Mouse (Mus musculus) forebrain, postnatal 0 days (tissue): Measurements from ENCODE around the gene Prep. TPM values are rescaled to one million over a fixed set of nuclear protein-coding genes. Genes with fewer than 3 reads are reported as not detected.

Experiments
- ATAC-seq: fragments of 200-750 bp; cut with Nextera tagmentation; 2 replicates; pipeline ENCODE4 v1.8.0; 2017; ENCODE audit warnings: mild to moderate bottlenecking, moderate library complexity
- DNase-seq: peaks from one replicate; pipeline ENCODE4 v3.0.0-alpha.2; 2015
- H3K27ac ChIP-seq: fragments of 300-500 bp; sonication (generic); 2 replicates; pipeline ENCODE4 v1.5.1; 2014; ENCODE audit warnings: low read depth, mild to moderate bottlenecking, antibody characterized with exemption, low read length, moderate library complexity, mixed read lengths
- H3K27me3 ChIP-seq: fragments of 300-500 bp; sonication (generic); 2 replicates; pipeline ENCODE4 v1.6.1; 2014; ENCODE audit warnings: mild to moderate bottlenecking, low read length, mixed read lengths; ENCODE audit not compliant: insufficient read depth
- H3K36me3 ChIP-seq: fragments of 300-500 bp; sonication (generic); 2 replicates; pipeline ENCODE4 v1.6.1; 2014; ENCODE audit warnings: mild to moderate bottlenecking, moderate library complexity; ENCODE audit not compliant: insufficient read depth
- H3K4me1 ChIP-seq: fragments of 300-500 bp; sonication (generic); 2 replicates; pipeline ENCODE4 v1.6.1; 2014; ENCODE audit warnings: antibody characterized with exemption; ENCODE audit not compliant: insufficient read depth
- H3K4me2 ChIP-seq: fragments of 300-500 bp; sonication (generic); 2 replicates; pipeline ENCODE4 v1.6.1; 2014; ENCODE audit warnings: low read depth, mild to moderate bottlenecking, moderate library complexity
- H3K4me3 ChIP-seq: fragments of 300-500 bp; sonication (generic); 2 replicates; pipeline ENCODE4 v1.5.1; 2014; ENCODE audit warnings: low read depth, low read length, mixed read lengths
- H3K9ac ChIP-seq: fragments of 300-500 bp; sonication (generic); 2 replicates; pipeline ENCODE4 v1.6.1; 2014; ENCODE audit warnings: mild to moderate bottlenecking
- H3K9me3 ChIP-seq: fragments of 300-500 bp; sonication (generic); 2 replicates; pipeline ENCODE4 v1.6.1; 2016; ENCODE audit warnings: low read length
- CTCF ChIP-seq: sonication (generic); IDR thresholded peaks from 2 replicates; pipeline ENCODE4 v1.5.1; 2016; ENCODE audit warnings: antibody characterized with exemption, control low read depth, low read depth
- WGBS: fragments of 180-500 bp; shearing (Covaris S2); extraction: QIAGEN DNeasy Blood & Tissue Kit; methylation state at CpG from one replicate; pipeline ENCODE4 v1.1.7; 2014; 5-methylcytosine and 5-hydroxymethylcytosine counted together
- polyA plus RNA-seq: library from polyadenylated mRNA; unstranded; fragments of >200 nt; fragmentation: Nextera tagmentation; extraction: Ambion mirVana; gene quantifications from 2 replicates; pipeline ENCODE4 v1.2.1, GENCODE M21; 2015
- total RNA-seq: library from RNA; depleted of rRNA; stranded (reverse); fragments of >200 nt; gene quantifications from 2 replicates; pipeline ENCODE4 v1.2.3, GENCODE M21; 2014

Gene Prep
- total and polyA plus RNA-seq, 2 experiments from 2014 or later: 18.1 to 19.0 TPM

GRCm38 (mm10) chr10:45129105-45129504, 62.1 kb downstream of the Prep start:
- H3K27me3 ChIP-seq: no peaks in the 10 kb centered on the region
- H3K27ac ChIP-seq: no peak overlapping the region
- H3K9me3 ChIP-seq: no peaks in the 10 kb centered on the region
- no peak overlapping the region for H3K4me3 ChIP-seq
- peak; percentile 55 for ATAC-seq
- H3K36me3 ChIP-seq: peaks cover 14% of the 10 kb centered on the region
- TF ChIP-seq CTCF: no peak
- no peak overlapping the region for H3K9ac ChIP-seq
- peak; percentile 62 for DNase-seq
- H3K4me1 ChIP-seq: no peaks in the 10 kb centered on the region; the same call in 1 of the 2 replicates
- 41% methylated on average over 11 of the region's 11 CpGs for WGBS
- H3K4me2 ChIP-seq: peak overlapping the region; percentile 0

DNA sequence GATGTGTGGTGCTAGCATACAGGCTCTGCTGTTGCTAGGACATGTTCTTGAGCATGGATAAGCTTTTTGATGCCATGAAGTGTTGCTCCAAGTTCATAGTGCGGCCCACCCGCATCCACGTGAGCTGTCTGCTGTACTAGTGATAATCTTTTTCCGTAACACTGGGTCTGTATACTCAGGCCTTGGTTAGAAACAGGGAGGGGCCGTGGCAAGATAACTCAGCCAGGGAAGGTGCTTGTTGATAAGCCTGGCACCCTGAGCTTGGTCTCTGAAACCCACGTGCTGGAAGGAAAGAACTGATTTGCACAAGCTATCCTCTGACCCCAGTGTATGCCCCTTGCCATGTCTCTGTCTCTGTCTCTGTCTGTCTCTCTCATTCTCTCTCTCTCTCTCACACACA, 63.0 kb downstream of the Prep start:
- Histone ChIP-seq H3K27ac (no peak overlapping the region), H3K4me1 (no peaks in the 10 kb centered on the region; the same call in 1 of the 2 replicates), H3K4me3 (no peak overlapping the region), H3K9me3 (no peaks in the 10 kb centered on the region), H3K4me2 (no peak overlapping the region), H3K9ac (no peak overlapping the region), H3K36me3 (peaks cover 14% of the 10 kb centered on the region), H3K27me3 (no peaks in the 10 kb centered on the region)
- WGBS: 93% methylated on average over 6 of the region's 6 CpGs
- no peak for DNase-seq
- TF ChIP-seq CTCF: no peak
- ATAC-seq: no peak

DNA sequence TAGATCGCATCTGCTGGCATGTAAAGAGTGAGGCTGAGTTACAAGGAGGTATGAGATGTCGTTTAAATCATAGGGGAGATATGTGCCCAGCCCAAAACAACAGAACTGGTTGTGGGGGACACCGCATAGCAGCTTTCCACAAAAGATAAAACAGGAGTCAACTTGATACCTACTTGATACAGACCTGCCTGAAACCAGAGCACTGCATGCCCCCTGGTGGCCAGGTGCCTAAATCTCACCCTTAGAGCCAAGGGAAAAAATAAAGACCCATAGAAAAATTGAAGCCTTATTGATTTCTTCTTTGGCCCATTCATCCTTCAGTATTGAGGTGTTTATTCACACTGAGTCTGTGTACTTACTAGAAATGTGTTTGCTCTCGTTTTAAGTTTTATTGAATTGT, 65.4 kb downstream of the Prep start:
- Histone ChIP-seq H3K4me1 (peaks cover 2% of the 10 kb centered on the region; the same call in 1 of the 2 replicates), H3K27me3 (no peaks in the 10 kb centered on the region), H3K9ac (no peak overlapping the region), H3K4me2 (no peak overlapping the region), H3K4me3 (no peak overlapping the region), H3K27ac (no peak overlapping the region), H3K9me3 (no peaks in the 10 kb centered on the region), H3K36me3 (peaks cover 6% of the 10 kb centered on the region; the same call in 1 of the 2 replicates)
- 78% methylated on average over 4 of the region's 4 CpGs for WGBS
- peak; percentile 62 for TF ChIP-seq CTCF
- ATAC-seq (no peak), DNase-seq (no peak)

DNA sequence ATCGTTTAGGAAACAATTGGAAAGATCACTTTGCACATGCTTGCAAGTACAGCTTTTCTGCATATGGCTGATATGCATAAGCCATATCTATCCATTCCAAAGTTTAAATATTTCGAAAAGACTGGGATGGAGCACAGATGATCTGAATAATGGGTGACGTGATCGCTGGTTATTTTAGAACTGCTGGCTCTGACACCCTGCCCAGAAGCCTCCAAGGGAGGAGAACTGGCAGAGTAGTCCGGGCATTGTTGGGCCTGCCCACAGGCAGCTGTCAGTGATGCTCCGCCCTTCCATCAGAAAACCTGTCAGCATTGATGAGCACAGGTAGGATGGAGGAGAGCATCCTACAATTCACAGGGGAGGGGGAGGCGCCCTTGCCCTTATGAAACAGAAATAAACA, 69.8 kb downstream of the Prep start:
- peak; percentile 41 for DNase-seq
- Histone ChIP-seq H3K9ac (no peak overlapping the region), H3K9me3 (no peaks in the 10 kb centered on the region), H3K4me3 (no peak overlapping the region), H3K27ac (no peak overlapping the region), H3K4me1 (0 out of 2 replicates have a peak, but pooled peaks cover 6% of the 10 kb centered on the region), H3K27me3 (no peaks in the 10 kb centered on the region), H3K4me2 (no peak overlapping the region), H3K36me3 (no peaks in the 10 kb centered on the region; the same call in 1 of the 2 replicates)
- WGBS: 60% methylated on average over 7 of the region's 7 CpGs
- no peak for TF ChIP-seq CTCF
- ATAC-seq: peak; percentile 84

- Histone ChIP-seq H3K9me3 (no peaks in the 10 kb centered on the region), H3K27me3 (no peaks in the 10 kb centered on the region), H3K4me2 (no peak overlapping the region), H3K27ac (no peak overlapping the region), H3K4me1 (0 out of 2 replicates have a peak, but pooled peaks cover 6% of the 10 kb centered on the region), H3K4me3 (no peak overlapping the region), H3K9ac (no peak overlapping the region), H3K36me3 (no peaks in the 10 kb centered on the region)
- ATAC-seq: no peak
- DNase-seq: no peak
- 63% methylated on average over 4 of the region's 4 CpGs for WGBS
- TF ChIP-seq CTCF: no peak
Observed at GRCm38 (mm10) chr10:45139910-45140309, 72.9 kb downstream of the Prep start.

GRCm38 (mm10) chr10:45140474-45141212, 73.6 kb downstream of the Prep start:
- Histone ChIP-seq H3K9ac (no peak overlapping the region), H3K27ac (no peak overlapping the region), H3K36me3 (no peaks in the 10 kb centered on the region), H3K27me3 (no peaks in the 10 kb centered on the region), H3K9me3 (no peaks in the 10 kb centered on the region), H3K4me3 (no peak overlapping the region), H3K4me1 (0 out of 2 replicates have a peak, but pooled peaks cover 6% of the 10 kb centered on the region), H3K4me2 (no peak overlapping the region)
- no peak for TF ChIP-seq CTCF
- no peak for ATAC-seq
- 70% methylated on average over 7 of the region's 7 CpGs for WGBS
- DNase-seq: no peak

DNA sequence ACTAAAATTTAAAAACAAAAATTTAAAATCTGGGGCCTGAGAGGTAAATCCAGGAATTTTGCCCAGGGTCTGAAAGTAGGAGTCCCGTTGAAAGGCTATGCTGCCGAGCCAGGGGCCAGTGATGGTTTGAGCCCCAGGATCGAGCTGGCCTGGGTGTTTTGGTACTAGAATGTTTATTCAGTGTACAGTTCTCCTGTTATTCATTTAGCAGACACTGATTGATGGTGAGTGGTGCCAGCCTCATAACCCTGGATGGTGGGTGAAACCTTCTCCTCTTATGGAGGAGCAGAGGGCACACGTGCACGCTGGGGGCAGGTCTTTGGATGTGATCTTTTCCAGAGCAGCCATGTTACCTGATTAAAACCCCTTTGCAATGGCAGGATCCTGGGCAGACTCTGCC, 75.4 kb downstream of the Prep start:
- no peak overlapping the region for H3K9ac ChIP-seq
- H3K27me3 ChIP-seq: no peaks in the 10 kb centered on the region
- ATAC-seq (no peak), DNase-seq (no peak)
- 91% methylated on average over 5 of the region's 5 CpGs for WGBS
- H3K4me2 ChIP-seq: no peak overlapping the region
- 0 out of 2 replicates have a peak, but pooled peaks cover 4% of the 10 kb centered on the region for H3K4me1 ChIP-seq
- no peak overlapping the region for H3K27ac ChIP-seq
- no peak for TF ChIP-seq CTCF
- no peaks in the 10 kb centered on the region for H3K36me3 ChIP-seq
- no peak overlapping the region for H3K4me3 ChIP-seq
- H3K9me3 ChIP-seq: no peaks in the 10 kb centered on the region
